Mouse (Mus musculus) layer of hippocampus, postnatal 10 days (tissue): Measurements from ENCODE around the gene Ankrd42. TPM values are rescaled to one million over a fixed set of nuclear protein-coding genes. Genes with fewer than 3 reads are reported as not detected.
A peak's percentile ranks its signal among the peaks of the same experiment; 100 is the strongest.

Experiments
- DNase-seq, 2 experiments: peaks; one replicate each; pipeline ENCODE4 v3.0.0; 2021; ENCODE audit warnings: low spot score in 2 of 2
- long read RNA-seq: library from polyadenylated mRNA; stranded (forward); transcript quantifications from one replicate; pipeline ENCODE4 v2.0.0, GENCODE M21; 2023
- total RNA-seq, 2 experiments: library from RNA; stranded (reverse); gene quantifications; 2 replicates each; pipeline ENCODE4 v1.2.3; 2021

Ankrd42 gene
- total RNA-seq: 10 to 100 TPM; 26.4 to 26.6 TPM
- long read RNA-seq, partial matches to known transcripts: 1 of 9 reads
- long read RNA-seq, other reads (novel, unspliced or antisense): 5 of 9 reads

DNA sequence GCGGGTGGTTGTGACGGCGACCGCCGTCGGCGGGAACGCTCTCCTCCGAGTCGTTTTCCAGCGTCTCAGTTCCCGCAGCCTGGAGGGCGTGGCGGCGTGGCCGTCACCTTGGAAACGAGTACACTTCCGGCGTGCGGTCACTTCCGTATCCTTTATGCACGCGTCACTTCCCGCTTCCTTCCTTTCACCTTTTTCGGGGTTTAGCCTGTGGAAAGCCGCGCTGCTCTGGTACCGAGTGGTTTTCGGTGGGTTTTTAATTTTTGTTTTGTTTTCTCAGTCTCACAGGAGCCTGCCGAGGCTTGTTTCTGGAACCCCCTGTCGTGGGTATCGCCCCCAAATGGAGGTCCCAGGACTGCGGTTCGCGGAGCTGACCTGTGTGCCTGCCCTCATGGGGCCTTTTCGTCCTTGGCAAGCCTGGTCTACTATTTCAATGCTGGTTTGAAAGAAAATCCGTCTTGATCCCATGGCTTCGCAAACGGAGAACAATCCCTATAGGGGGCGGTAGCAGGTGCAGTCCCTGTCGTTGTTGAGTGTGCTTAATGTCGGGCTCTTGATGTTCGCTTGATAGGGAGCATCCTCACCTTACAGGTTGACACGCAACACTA is at the start of gene Ankrd42:
Gene Ankrd42 (minus strand): TSS at position 122 of the 605 bp plus-strand sequence.
- DNase-seq: peak; percentile 89 to 91

- no peak for DNase-seq
Measured at GRCm38 (mm10) chr7:92677346-92677745, 40.4 kb upstream of the Ankrd42 start.

DNA sequence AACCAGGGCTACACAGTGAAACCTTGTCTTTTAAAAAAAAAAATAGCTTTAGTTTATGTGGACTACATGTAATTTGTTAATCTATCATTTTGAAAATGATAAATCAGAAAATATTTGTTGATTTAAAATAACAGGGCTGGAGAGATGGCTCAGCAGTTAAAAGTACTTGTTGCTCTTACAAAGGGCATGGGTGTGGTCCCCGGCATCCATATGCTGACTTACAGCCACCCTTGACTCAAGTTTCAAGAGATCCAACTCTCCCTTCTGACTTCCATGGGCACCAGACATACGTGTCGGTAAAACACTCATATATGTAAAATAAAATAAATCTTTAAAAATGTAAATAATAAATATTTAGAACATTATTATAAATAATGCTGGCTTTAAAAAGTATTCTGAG is 38.2 kb upstream of the Ankrd42 start:
- DNase-seq: no peak

- DNase-seq: peak; percentile 95 to 96
Measured at GRCm38 (mm10) chr7:92669507-92670471, 32.8 kb upstream of the Ankrd42 start, which contains the start of gene Pcf11. TSS of gene Pcf11 (minus strand) at chr7:92669934.

GRCm38 (mm10) chr7:92668791-92669506 is 32.0 kb upstream of the Ankrd42 start:
- peak; percentile 62 to 70 for DNase-seq

- no peak for DNase-seq
Measured at GRCm38 (mm10) chr7:92666274-92666820, 29.4 kb upstream of the Ankrd42 start.

GRCm38 (mm10) chr7:92658050-92658449 is 21.1 kb upstream of the Ankrd42 start:
- DNase-seq: no peak

DNA sequence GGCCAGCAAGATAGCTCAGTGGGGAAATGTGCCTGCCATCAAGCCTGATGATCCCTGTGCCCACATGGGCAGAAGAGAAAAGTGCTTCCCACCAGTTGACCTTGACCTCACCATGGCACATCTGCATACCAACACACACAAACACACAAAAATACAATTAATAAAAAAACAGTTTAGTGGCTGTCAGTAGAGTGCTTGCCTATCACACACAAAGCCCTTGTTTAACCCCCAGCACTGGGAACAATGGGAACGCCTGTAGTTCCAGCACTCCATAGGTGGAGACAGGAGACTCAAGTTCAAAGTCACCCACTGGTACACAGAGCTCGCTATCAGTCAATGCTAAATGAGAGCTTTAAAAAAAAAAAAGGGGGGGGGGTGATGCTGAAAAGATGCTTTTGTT is 19.4 kb upstream of the Ankrd42 start:
- no peak for DNase-seq

DNA sequence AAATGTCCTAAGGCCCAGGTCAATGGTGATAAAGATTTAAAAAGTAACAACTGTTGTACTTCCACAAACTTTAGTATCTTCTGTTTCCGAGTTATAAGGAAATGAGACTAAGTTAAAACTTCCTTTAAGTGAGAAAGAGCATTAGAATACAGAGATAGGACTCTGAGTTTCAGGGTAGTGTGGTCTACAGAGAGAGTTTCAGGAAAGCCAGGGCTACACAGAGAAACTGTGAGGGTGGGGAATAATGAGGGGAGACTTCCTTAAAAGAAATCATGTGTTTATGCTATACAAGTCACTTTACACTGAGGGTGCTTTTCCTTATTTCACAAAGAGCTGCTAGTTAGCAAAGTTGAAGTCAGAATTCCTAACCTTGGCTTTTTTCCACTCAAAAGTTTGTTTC is 16.4 kb upstream of the Ankrd42 start:
- no peak for DNase-seq

DNA sequence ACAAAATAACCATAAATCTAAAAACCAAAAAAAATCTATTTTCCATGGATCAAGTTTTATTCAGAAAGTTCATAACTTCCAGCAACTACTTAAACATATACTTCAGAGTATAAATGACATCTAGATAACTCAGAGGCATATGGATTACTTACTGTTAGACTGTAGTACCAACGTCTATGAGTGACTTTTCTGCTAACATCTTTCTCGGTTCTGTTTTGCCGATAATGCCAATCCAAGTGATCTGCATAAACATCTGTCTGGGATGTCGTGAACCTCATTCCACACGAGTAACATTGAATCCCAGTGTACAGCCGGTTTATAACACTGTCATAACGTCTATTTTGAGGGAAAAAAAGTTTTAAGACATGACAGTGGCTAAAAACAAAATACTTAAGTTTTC is 10.8 kb upstream of the Ankrd42 start:
- DNase-seq: no peak

DNA sequence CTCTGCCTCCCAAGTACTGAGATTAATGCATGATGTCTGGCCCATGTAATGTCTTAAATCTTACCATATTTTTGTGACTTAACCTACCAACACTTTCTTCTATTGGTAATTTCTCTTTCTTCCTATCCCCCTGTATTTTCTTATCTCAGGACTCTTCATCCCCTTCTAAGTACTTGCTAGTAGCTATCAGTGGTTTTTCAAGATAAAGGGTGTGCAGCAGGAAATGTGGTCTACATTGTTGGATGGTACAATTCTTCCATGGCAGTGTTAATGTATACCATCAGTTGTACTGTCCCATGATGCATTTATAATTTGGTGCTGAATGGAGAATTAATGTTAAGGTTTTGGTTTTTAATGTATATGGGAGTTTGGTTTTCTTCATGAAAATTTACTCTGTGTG is 5.4 kb upstream of the Ankrd42 start:
- DNase-seq: no peak

DNA sequence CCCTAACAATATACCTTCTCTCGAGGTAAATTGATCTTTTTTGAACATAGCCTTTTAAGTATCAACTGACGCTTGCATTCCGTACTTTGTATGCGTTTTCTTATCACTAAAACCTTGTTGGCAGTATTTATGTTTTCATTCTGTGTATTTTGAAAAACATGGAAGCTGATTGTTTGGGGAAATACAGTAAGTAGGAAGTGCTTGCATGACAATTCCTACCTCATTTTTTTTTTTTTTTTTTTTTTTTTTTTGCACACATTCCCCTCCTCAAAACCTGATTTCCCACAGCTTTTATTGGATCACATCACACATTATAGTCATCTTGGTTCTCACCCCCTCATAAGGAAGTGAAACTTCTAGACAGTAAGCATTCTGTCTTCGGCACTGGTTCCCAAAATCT is 1.1 kb upstream of the Ankrd42 start:
- DNase-seq: no peak

DNA sequence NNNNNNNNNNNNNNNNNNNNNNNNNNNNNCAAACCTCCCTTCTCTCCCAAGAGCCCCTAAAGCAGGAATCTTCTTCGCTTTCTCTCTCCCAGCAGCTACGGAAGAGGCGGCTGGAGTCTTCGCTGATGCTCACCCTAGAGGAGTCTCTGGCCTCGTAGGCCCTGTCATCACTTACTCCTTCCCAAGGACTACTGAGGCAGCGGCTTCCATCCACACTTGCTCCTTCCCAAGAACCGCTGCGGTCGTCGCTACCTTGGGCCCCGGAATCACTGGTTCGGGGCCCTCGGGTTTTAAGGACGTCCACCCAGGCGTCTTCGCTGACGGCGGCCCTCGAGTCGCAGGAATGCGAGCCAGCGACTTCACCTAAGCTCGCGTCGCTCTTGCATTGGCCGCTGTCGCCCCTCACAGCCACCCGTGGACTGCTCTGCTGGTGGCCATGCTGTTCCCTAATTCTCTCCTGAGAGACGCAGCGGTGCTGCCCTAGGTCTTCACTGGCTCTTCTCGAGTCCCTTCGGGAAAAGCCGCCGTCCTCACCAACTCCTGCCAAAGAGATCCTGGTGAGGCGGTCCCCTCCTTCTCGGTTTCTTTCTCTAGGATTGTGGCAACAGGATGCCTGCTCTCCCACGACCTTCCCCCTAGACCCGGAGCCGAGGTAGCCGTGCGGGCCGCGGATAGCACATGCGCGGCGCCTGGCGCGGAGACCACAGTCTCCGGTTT is 489 bp downstream of the Ankrd42 start:
- no peak for DNase-seq

- peak in 1 of 2 experiments; percentile 39 for DNase-seq
Measured at GRCm38 (mm10) chr7:92630167-92630566, 6.8 kb downstream of the Ankrd42 start.

DNA sequence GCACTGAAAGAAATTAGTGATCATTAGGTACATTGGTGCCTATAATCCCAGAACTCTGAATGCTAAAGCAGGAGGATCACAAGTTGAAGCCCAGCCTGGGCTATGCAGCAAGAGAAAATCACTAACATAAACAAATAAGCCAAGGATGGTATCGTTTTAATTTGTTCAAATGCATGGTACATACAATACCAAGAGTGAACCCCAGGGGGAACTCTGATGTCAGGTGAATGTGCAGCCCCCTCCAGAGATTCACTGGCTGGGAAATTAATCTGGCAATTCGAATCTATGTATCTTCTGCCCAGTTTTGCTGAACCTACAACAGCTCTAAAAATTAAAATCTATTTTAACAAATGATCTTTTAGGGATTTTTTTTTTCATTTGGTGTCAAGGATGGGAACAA is 12.5 kb downstream of the Ankrd42 start:
- DNase-seq: no peak

DNA sequence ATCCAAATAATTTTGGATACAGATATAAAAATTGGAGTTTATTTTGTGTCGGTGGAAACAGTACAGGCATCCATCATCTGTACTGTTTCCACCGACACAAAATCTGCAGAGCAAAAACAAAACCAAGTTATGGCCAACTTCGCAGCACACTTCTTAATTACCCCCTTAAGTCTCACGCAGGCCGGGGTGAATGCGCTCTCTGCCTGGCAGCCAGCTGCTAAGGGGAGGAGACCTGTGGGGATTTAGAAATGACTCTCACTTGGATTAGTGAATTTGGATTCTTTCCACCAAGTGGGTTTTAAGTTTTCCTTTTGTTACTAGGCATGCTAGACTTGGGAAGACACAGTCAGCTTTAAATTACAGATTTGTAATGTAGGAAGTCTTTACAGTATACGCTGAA is 26.1 kb downstream of the Ankrd42 start:
- no peak for DNase-seq

GRCm38 (mm10) chr7:92604961-92605360 is 32.0 kb downstream of the Ankrd42 start:
- no peak for DNase-seq

- DNase-seq: no peak
Measured at GRCm38 (mm10) chr7:92590842-92591241, 46.1 kb downstream of the Ankrd42 start.

DNA sequence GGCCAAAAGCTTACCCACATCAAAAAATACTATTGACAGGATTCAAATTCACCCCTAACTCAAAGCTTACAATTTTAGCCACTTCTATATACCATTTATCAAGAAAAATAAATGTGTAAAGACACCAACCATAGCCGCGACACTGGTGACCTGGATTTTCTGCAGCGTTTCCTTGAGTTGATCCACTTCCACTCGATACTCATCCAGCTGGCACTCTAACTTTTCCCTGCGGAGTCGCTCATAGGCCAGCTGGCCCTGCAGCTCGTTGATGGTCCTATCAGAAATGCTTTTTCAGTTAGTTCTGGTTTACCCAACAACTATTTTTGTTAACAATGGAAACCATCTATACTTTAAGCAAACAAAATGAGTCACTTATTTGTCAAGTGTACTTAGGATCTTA is 47.0 kb downstream of the Ankrd42 start:
- no peak for DNase-seq

DNA sequence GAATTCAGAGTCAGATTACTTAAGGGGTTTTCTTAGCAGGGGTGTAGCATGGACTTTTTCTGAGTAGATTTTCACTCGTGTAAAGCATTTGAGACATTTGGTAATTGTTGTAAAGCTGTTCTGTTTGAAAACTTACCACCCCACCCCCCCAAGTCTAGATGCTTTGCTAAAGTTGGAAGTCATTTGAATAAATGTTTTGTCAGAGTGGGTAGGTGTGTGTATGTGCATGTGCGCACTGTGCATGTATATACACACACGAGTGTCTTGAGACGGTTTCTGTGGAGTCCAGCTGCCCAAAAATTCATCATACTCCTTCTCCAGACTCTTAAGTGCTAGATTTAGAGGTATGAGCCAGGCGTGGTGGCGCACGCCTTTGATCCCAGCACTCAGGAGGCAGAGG is 53.4 kb downstream of the Ankrd42 start:
- no peak for DNase-seq
